Mouse (Mus musculus) MEL (cell line): ENCODE measurements around the gene Lpcat3. TPM values are rescaled to one million over a fixed set of nuclear protein-coding genes. Genes with fewer than 3 reads are reported as not detected.

Source experiments
- DNase-seq: peaks from one replicate; pipeline ENCODE4 v3.0.0; 2011; ENCODE audit warnings: low read depth, low spot score
- H3K27ac ChIP-seq: 2 replicates; pipeline ENCODE4 v1.5.1; 2012; ENCODE audit warnings: low read depth, mild to moderate bottlenecking, control low read depth, low read length, moderate library complexity; ENCODE audit not compliant: control insufficient read depth
- H3K27me3 ChIP-seq, 2 experiments: fragments of 150-350 bp in 1 of 2; sonication (generic) in 1 of 2; 2 replicates each; pipeline ENCODE4 v1.6.1; 2012; ENCODE audit warnings: low read length in 2 of 2, mild to moderate bottlenecking in 2 of 2, improper control_type of control experiment in 1 of 2, moderate library complexity in 1 of 2; ENCODE audit not compliant: insufficient read depth in 2 of 2, control insufficient read depth in 1 of 2
- H3K36me3 ChIP-seq, 2 experiments: 2 replicates each; pipeline ENCODE4 v1.6.1; 2012 to 2014; ENCODE audit warnings: low read length in 2 of 2, improper control_type of control experiment in 1 of 2, inconsistent platforms in 1 of 2, mild to moderate bottlenecking in 1 of 2; ENCODE audit not compliant: insufficient read depth in 2 of 2, control insufficient read depth in 1 of 2
- H3K4me1 ChIP-seq, 2 experiments: fragments of 150-350 bp in 1 of 2; sonication (generic) in 1 of 2; 2 replicates each; pipeline ENCODE4 v1.6.1; 2012; ENCODE audit warnings: low read length in 2 of 2, improper control_type of control experiment in 1 of 2, mild to moderate bottlenecking in 1 of 2; ENCODE audit not compliant: insufficient read depth in 2 of 2, control insufficient read depth in 1 of 2
- H3K4me3 ChIP-seq, 2 experiments: fragments of 150-350 bp in 1 of 2; sonication (generic) in 1 of 2; 2 replicates each; pipeline ENCODE4 v1.5.1; 2012; ENCODE audit warnings: low read depth in 2 of 2, low read length in 2 of 2, mild to moderate bottlenecking in 2 of 2, moderate library complexity in 2 of 2, control low read depth in 1 of 2, improper control_type of control experiment in 1 of 2; ENCODE audit not compliant: control insufficient read depth in 1 of 2, insufficient read depth in 1 of 2
- H3K79me2 ChIP-seq: 2 replicates; pipeline ENCODE4 v1.6.1; 2012; ENCODE audit warnings: mild to moderate bottlenecking, low read length, moderate library complexity; ENCODE audit not compliant: control insufficient read depth, poor library complexity, insufficient read depth
- H3K9ac ChIP-seq: 2 replicates; pipeline ENCODE4 v1.6.1; 2012; ENCODE audit warnings: low read depth, mild to moderate bottlenecking, control low read depth, low read length, moderate library complexity; ENCODE audit not compliant: control insufficient read depth, poor library complexity, severe bottlenecking
- H3K9me3 ChIP-seq: fragments of 150-350 bp; sonication (generic); replicated peaks from 2 replicates; pipeline ENCODE4 v1.6.1; 2012; ENCODE audit warnings: mild to moderate bottlenecking, low read length, improper control_type of control experiment, moderate library complexity; ENCODE audit not compliant: insufficient read depth
- CHD1 ChIP-seq: IDR thresholded peaks from 2 replicates; pipeline ENCODE4 v1.6.1; 2012; ENCODE audit warnings: low read depth, mild to moderate bottlenecking, inconsistent platforms, low read length, improper control_type of control experiment
- CHD2 ChIP-seq: IDR thresholded peaks from 2 replicates; pipeline ENCODE4 v1.6.1; 2011; ENCODE audit warnings: low read length, improper control_type of control experiment
- CTCF ChIP-seq, 3 experiments: IDR thresholded peaks in 2 of 3; conservative IDR thresholded peaks in 1 of 3; 2 replicates each; pipeline ENCODE4 v1.5.1; 2011 to 2012; ENCODE audit warnings: low read length in 3 of 3, low read depth in 2 of 3, mild to moderate bottlenecking in 2 of 3, improper control_type of control experiment in 1 of 3, inconsistent platforms in 1 of 3, mixed read lengths in 1 of 3, moderate library complexity in 1 of 3; ENCODE audit not compliant: control insufficient read depth in 1 of 3, insufficient read depth in 1 of 3, poor library complexity in 1 of 3, severe bottlenecking in 1 of 3
- ELF1 ChIP-seq: IDR thresholded peaks from 2 replicates; pipeline ENCODE4 v1.6.1; 2014; ENCODE audit warnings: low read depth, mild to moderate bottlenecking, inconsistent platforms, low read length, improper control_type of control experiment, moderate library complexity
- EP300 ChIP-seq, 2 experiments: IDR thresholded peaks; 2 replicates each; pipeline ENCODE4 v1.6.1; 2011; ENCODE audit warnings: improper control_type of control experiment in 2 of 2, low read length in 2 of 2, low read depth in 1 of 2, mild to moderate bottlenecking in 1 of 2
- ETS1 ChIP-seq: IDR thresholded peaks from 2 replicates; pipeline ENCODE4 v1.6.1; 2012; ENCODE audit warnings: low read depth, mild to moderate bottlenecking, inconsistent platforms, low read length, improper control_type of control experiment, moderate library complexity
- GATA1 ChIP-seq: IDR thresholded peaks from 2 replicates; pipeline ENCODE4 v1.6.1; 2011; ENCODE audit warnings: low read depth, low read length, improper control_type of control experiment
- JUND ChIP-seq: IDR thresholded peaks from 2 replicates; pipeline ENCODE4 v1.6.1; 2011; ENCODE audit warnings: low read depth, mild to moderate bottlenecking, improper control_type of control experiment, low read length
- MAX ChIP-seq: IDR thresholded peaks from 2 replicates; pipeline ENCODE4 v1.6.1; 2011; ENCODE audit warnings: low read length, improper control_type of control experiment
- MAZ ChIP-seq: IDR thresholded peaks from 2 replicates; pipeline ENCODE4 v1.6.1; 2012; ENCODE audit warnings: low read depth, mild to moderate bottlenecking, inconsistent platforms, low read length, improper control_type of control experiment
- MEF2A ChIP-seq: IDR thresholded peaks from 2 replicates; pipeline ENCODE4 v1.6.1; 2014; ENCODE audit warnings: low read depth, mild to moderate bottlenecking, inconsistent platforms, low read length, improper control_type of control experiment; ENCODE audit not compliant: poor library complexity, insufficient replicate concordance, severe bottlenecking; ENCODE audit errors: extremely low read depth
- MYB ChIP-seq: IDR thresholded peaks from 2 replicates; pipeline ENCODE4 v1.6.1; 2011; ENCODE audit warnings: mild to moderate bottlenecking, low read depth, low read length, improper control_type of control experiment
- NELFE ChIP-seq: IDR thresholded peaks from 2 replicates; pipeline ENCODE4 v1.6.1; 2011; ENCODE audit warnings: low read depth, low read length, improper control_type of control experiment
- POLR2AphosphoS5 ChIP-seq: IDR thresholded peaks from 2 replicates; pipeline ENCODE4 v1.6.1; 2012; ENCODE audit warnings: low read depth, borderline replicate concordance, mild to moderate bottlenecking, inconsistent platforms, low read length, moderate library complexity, mixed read lengths
- SIN3A ChIP-seq: IDR thresholded peaks from 2 replicates; pipeline ENCODE4 v1.6.1; 2012; ENCODE audit warnings: low read length, improper control_type of control experiment, inconsistent platforms
- SMC3 ChIP-seq: IDR thresholded peaks from 2 replicates; pipeline ENCODE4 v1.6.1; 2011; ENCODE audit warnings: low read depth, low read length, improper control_type of control experiment
- TAL1 ChIP-seq: IDR thresholded peaks from 2 replicates; pipeline ENCODE4 v1.6.1; 2012; ENCODE audit warnings: mild to moderate bottlenecking, inconsistent platforms, low read length, moderate library complexity, mixed read lengths
- TBP ChIP-seq: IDR thresholded peaks from 2 replicates; pipeline ENCODE4 v1.8.0; 2011; ENCODE audit warnings: low read depth, low read length, improper control_type of control experiment
- TCF12 ChIP-seq: IDR thresholded peaks from 2 replicates; pipeline ENCODE4 v1.6.1; 2014; ENCODE audit warnings: low read depth, mild to moderate bottlenecking, inconsistent platforms, low read length, improper control_type of control experiment, moderate library complexity
- UBTF ChIP-seq: IDR thresholded peaks from 2 replicates; pipeline ENCODE4 v1.6.1; 2012; ENCODE audit warnings: low read depth, mild to moderate bottlenecking, inconsistent platforms, low read length, improper control_type of control experiment, moderate library complexity, borderline replicate concordance; ENCODE audit not compliant: insufficient read depth
- USF2 ChIP-seq, 2 experiments: IDR thresholded peaks; 2 replicates each; pipeline ENCODE4 v1.6.1; 2011 to 2012; ENCODE audit warnings: improper control_type of control experiment in 2 of 2, low read length in 2 of 2, borderline replicate concordance in 1 of 2, inconsistent platforms in 1 of 2, low read depth in 1 of 2, mild to moderate bottlenecking in 1 of 2; ENCODE audit not compliant: insufficient read depth in 1 of 2
- polyA plus RNA-seq, 2 experiments: library from polyadenylated mRNA; stranded (reverse) in 1 of 2; unstranded in 1 of 2; fragments of >175 nt in 1 of 2; fragments of >200 nt in 1 of 2; gene quantifications; 2 replicates each; pipeline versions ENCODE4 v1.2.1 to v1.2.4; 2012; ENCODE audit warnings: low replicate concordance in 2 of 2, low read depth in 1 of 2; ENCODE audit not compliant: insufficient read length in 2 of 2, insufficient read depth in 1 of 2, missing spikeins in 1 of 2
- total RNA-seq: library from RNA; depleted of rRNA; stranded (reverse); fragments of 300-350 nt; gene quantifications from 2 replicates; pipeline ENCODE4 v1.2.3, GENCODE M21; 2012

Lpcat3 gene
- total and polyA plus RNA-seq, 3 experiments = 135 to 337 TPM; not detected in 1

- no peak for TF ChIP-seq POLR2AphosphoS5
- TF ChIP-seq TBP = no peak
Observed at GRCm38 (mm10) chr6:124718703-124719102, 55.9 kb downstream of the Lpcat3 start (continued).

DNA sequence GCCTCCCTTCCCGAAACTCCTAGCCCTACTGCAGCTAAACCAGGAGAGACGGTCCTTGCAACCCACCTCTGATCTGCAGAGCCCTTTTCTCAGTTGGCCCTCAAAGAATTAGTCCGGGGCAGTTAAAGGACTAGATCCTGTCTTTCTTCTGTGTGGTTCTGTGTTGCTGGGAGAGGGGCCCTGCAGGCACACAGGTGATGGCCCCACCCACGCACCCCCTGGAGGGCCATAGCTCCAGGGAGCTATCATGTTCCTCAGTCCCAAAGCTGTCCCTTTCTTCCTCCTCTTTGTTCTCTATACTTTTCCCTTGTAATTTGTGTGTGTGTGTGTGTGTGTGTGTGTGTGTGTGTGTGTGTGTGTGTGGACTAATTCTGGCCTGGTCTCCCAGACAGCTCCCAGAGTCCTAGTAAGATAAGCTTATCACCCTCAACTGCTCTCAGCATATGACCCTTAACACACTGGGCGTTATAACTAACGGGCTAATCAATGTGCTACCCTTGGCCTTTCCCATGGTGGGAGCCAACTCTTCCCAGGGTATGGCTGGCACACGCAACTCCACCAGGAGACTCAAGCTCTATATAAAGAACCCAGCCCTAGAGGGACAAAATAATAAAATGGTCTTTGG, 56.6 kb downstream of the Lpcat3 start:
- H3K4me3 ChIP-seq = no peak overlapping the region
- TF ChIP-seq SIN3A (no peak), TCF12 (peak; percentile 66; the same call in 1 of the 2 replicates), CHD2 (no peak), TBP (no peak), MYB (peak; percentile 61; the same call in 1 of the 2 replicates), GATA1 (peak; percentile 56; the same call in 1 of the 2 replicates), JUND (no peak), SMC3 (no peak), MAX (no peak), MEF2A (no peak), TAL1 (no peak), UBTF (no peak), USF2 (IDR thresholded peaks at IDR 0.05; ENCODE audit: borderline replicate concordance in 1 of 2, insufficient read depth in 1 of 2, low read depth in 1 of 2, low read length in 2 of 2) (no peak), ETS1 (peak; percentile 63; the same call in 1 of the 2 replicates), CTCF (IDR thresholded peaks at IDR 0.05 in 2 of 3, conservative IDR thresholded peaks at IDR 0.05 in 1 of 3; ENCODE audit: control insufficient read depth in 1 of 3, insufficient read depth in 1 of 3, low read depth in 2 of 3, low read length in 3 of 3, poor library complexity in 1 of 3, severe bottlenecking in 1 of 3) (peak in 1 of 3 experiments; percentile 18; a peak in 1 of 6 replicates), EP300 (IDR thresholded peaks at IDR 0.05; ENCODE audit: low read depth in 1 of 2, low read length in 2 of 2) (peak; percentile 21 to 77; a peak in 3 of 4 replicates)
- H3K27me3 ChIP-seq = no peaks in the 10 kb centered on the region
- H3K4me1 ChIP-seq = peaks cover 3 to 17% of the 10 kb centered on the region in 2 experiments; a peak in 3 of 4 replicates
- H3K36me3 ChIP-seq = peaks cover 4 to 14% of the 10 kb centered on the region in 2 experiments
- H3K9ac ChIP-seq = peak overlapping the region; percentile 23
- H3K9me3 ChIP-seq = no peaks in the 10 kb centered on the region
- H3K79me2 ChIP-seq = peaks cover 3% of the 10 kb centered on the region
- peak; percentile 47 for DNase-seq
- H3K27ac ChIP-seq = peak overlapping the region; percentile 53

DNA sequence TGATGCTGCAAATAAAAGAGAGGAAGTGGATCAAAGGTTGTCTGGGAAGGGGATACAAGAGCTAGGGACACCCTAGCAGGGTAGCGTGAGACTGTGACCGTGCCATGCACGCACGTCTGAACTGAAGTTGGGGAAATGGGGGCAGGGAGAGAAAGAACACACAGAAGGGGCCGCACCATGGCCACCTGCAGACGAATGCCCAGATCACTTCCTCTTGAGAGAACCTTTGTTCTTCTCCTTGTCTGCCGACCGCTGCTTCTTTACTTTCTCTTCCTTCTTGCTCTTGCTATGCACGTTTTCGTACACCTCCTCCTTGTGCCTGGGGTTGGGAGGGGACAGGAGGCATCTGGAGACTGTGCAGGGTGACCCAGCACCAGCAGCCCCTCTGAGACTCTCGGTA, 58.1 kb downstream of the Lpcat3 start:
- H3K9ac ChIP-seq = no peak overlapping the region
- peaks cover 3 to 17% of the 10 kb centered on the region in 2 experiments; a peak in 3 of 4 replicates for H3K4me1 ChIP-seq
- TF ChIP-seq CHD1 (no peak), JUND (no peak), MAZ (no peak), NELFE (no peak), TBP (no peak), ELF1 (no peak)
- H3K27ac ChIP-seq = no peak overlapping the region
- no peak for DNase-seq
- no peaks in the 10 kb centered on the region for H3K79me2 ChIP-seq
- no peak overlapping the region for H3K4me3 ChIP-seq
- no peaks in the 10 kb centered on the region for H3K9me3 ChIP-seq
- H3K27me3 ChIP-seq = no peaks in the 10 kb centered on the region
- peaks cover 5 to 14% of the 10 kb centered on the region in 2 experiments for H3K36me3 ChIP-seq
